Mouse (Mus musculus) embryonic facial prominence, embryonic 11.5 days (tissue): ENCODE measurements around the gene Esf1. TPM values are rescaled to one million over a fixed set of nuclear protein-coding genes. Genes with fewer than 3 reads are reported as not detected.
"Not testable (repeated sequence)": the region's sequence is repeated elsewhere in the genome, so short reads cannot be mapped to it uniquely, and the experiment has no call there.

Experiments
- ATAC-seq: fragments of 200-750 bp; cut with Nextera tagmentation; replicated peaks from 2 replicates; pipeline ENCODE4 v1.8.0; 2017; ENCODE audit warnings: low read depth; ENCODE audit not compliant: insufficient number of reproducible peaks, low FRiP score, low TSS enrichment
- DNase-seq: peaks from one replicate; pipeline ENCODE4 v3.0.0-alpha.2; 2015; ENCODE audit warnings: low spot score
- H3K27ac ChIP-seq: fragments of 300-500 bp; sonication (generic); replicated peaks from 2 replicates; pipeline ENCODE4 v1.5.1; 2014; ENCODE audit warnings: mild to moderate bottlenecking, low read depth, low read length, control low read depth
- H3K27me3 ChIP-seq: fragments of 300-500 bp; sonication (generic); 2 replicates; pipeline ENCODE4 v1.6.1; 2014; ENCODE audit warnings: mild to moderate bottlenecking, low read length, moderate library complexity, mixed read lengths; ENCODE audit not compliant: control insufficient read depth, insufficient read depth
- H3K36me3 ChIP-seq: fragments of 300-500 bp; sonication (generic); replicated peaks from 2 replicates; pipeline ENCODE4 v1.6.1; 2014; ENCODE audit warnings: low read depth, mild to moderate bottlenecking, low read length, moderate library complexity, mixed read lengths; ENCODE audit not compliant: control insufficient read depth, insufficient read depth
- H3K4me1 ChIP-seq: fragments of 300-500 bp; sonication (generic); 2 replicates; pipeline ENCODE4 v1.6.1; 2014; ENCODE audit warnings: low read length, mixed read lengths; ENCODE audit not compliant: control insufficient read depth, insufficient read depth
- H3K4me2 ChIP-seq: fragments of 300-500 bp; sonication (generic); 2 replicates; pipeline ENCODE4 v1.6.1; 2014; ENCODE audit warnings: low read depth, mild to moderate bottlenecking, control low read depth, low read length, moderate library complexity
- H3K4me3 ChIP-seq: fragments of 300-500 bp; sonication (generic); 2 replicates; pipeline ENCODE4 v1.5.1; 2014; ENCODE audit warnings: low read depth, low read length, control low read depth
- H3K9ac ChIP-seq: fragments of 300-500 bp; sonication (generic); replicated peaks from 2 replicates; pipeline ENCODE4 v1.6.1; 2014; ENCODE audit warnings: mild to moderate bottlenecking, control low read depth, low read length
- H3K9me3 ChIP-seq: fragments of 300-500 bp; sonication (generic); replicated peaks from 2 replicates; pipeline ENCODE4 v1.6.1; 2016; ENCODE audit warnings: mild to moderate bottlenecking, low read length, inconsistent platforms, mixed read lengths; ENCODE audit not compliant: control insufficient read depth
- whole genome bisulfite sequencing: fragments of 180-500 bp; shearing (Covaris S2); extraction: QIAGEN DNeasy Blood & Tissue Kit; methylation state at CpG from one replicate; pipeline ENCODE4 v1.1.7; 2014; 5-methylcytosine and 5-hydroxymethylcytosine counted together
- polyA plus RNA-seq: library from polyadenylated mRNA; unstranded; fragments of >200 nt; fragmentation: Nextera tagmentation; extraction: Ambion mirVana; gene quantifications from 2 replicates; pipeline ENCODE4 v1.2.1, GENCODE M21; 2014

The Esf1 gene
- polyA plus RNA-seq, 1 experiment from 2014 or later: 29.0 TPM

- ATAC-seq (peak; percentile 92), DNase-seq (peak; percentile 57)
- 8% methylated on average over 28 of the region's 28 CpGs for WGBS
- peak overlapping the region; percentile 79 for H3K9ac ChIP-seq
- H3K4me3 ChIP-seq: peak overlapping the region; percentile 91
- peak overlapping the region; percentile 62; the same call in 1 of the 2 replicates for H3K27ac ChIP-seq
- no peaks in the 10 kb centered on the region for H3K9me3 ChIP-seq
- no peaks in the 10 kb centered on the region; the same call in 1 of the 2 replicates for H3K36me3 ChIP-seq
- peak overlapping the region; percentile 59 for H3K4me2 ChIP-seq
- H3K4me1 ChIP-seq: no peaks in the 10 kb centered on the region
- no peaks in the 10 kb centered on the region for H3K27me3 ChIP-seq
Observed at GRCm38 (mm10) chr2:140170803-140171553, 614 bp upstream of the Esf1 start.

GRCm38 (mm10) chr2:140169057-140169456 lies 1.3 kb downstream of the Esf1 start:
- H3K4me2 ChIP-seq: no peak overlapping the region
- no peaks in the 10 kb centered on the region for H3K27me3 ChIP-seq
- no peak overlapping the region for H3K4me3 ChIP-seq
- H3K9me3 ChIP-seq: no peaks in the 10 kb centered on the region
- no peak for ATAC-seq
- no peaks in the 10 kb centered on the region for H3K4me1 ChIP-seq
- WGBS: 83% methylated on average over 1 of the region's 1 CpGs
- DNase-seq: no peak
- no peak overlapping the region for H3K9ac ChIP-seq
- H3K27ac ChIP-seq: no peak overlapping the region
- no peaks in the 10 kb centered on the region; the same call in 1 of the 2 replicates for H3K36me3 ChIP-seq

- Histone ChIP-seq H3K27me3 (no peaks in the 10 kb centered on the region), H3K4me2 (no peak overlapping the region), H3K27ac (no peak overlapping the region), H3K4me1 (no peaks in the 10 kb centered on the region), H3K36me3 (peaks cover 2% of the 10 kb centered on the region; the same call in 1 of the 2 replicates), H3K9ac (no peak overlapping the region), H3K4me3 (no peak overlapping the region), H3K9me3 (no peaks in the 10 kb centered on the region)
- ATAC-seq (no peak), DNase-seq (no peak)
- WGBS: 97% methylated on average over 5 of the region's 5 CpGs
Observed at GRCm38 (mm10) chr2:140163351-140163854, 7.0 kb downstream of the Esf1 start.

GRCm38 (mm10) chr2:140159186-140159730 lies 11.1 kb downstream of the Esf1 start:
- ATAC-seq (no peak), DNase-seq (peak; percentile 55)
- no peak overlapping the region for H3K27ac ChIP-seq
- H3K4me2 ChIP-seq: no peak overlapping the region
- no peaks in the 10 kb centered on the region for H3K27me3 ChIP-seq
- H3K9me3 ChIP-seq: no peaks in the 10 kb centered on the region
- WGBS: 85% methylated on average over 3 of the region's 3 CpGs
- no peak overlapping the region for H3K4me3 ChIP-seq
- no peak overlapping the region for H3K9ac ChIP-seq
- peaks cover 5% of the 10 kb centered on the region; the same call in 1 of the 2 replicates for H3K36me3 ChIP-seq
- H3K4me1 ChIP-seq: no peaks in the 10 kb centered on the region

DNA sequence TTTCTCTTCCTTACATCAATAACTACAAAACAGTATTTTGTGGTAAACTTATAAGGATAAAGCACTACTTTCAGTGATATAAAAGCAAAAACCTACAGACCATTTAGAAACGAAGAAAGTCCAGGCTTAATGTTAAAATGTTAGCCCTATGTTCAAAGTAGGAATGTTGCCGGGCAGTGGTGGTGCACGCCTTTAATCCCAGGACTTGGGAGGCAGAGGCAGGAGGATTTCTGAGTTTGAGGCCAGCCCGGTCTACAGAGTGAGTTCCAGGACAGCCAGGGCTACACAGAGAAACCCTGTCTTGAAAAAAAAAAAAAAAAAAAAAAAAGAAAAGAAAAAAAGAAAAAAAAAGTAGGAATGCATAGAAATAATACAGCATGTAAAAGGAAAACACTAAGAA lies 18.6 kb downstream of the Esf1 start, which contains the start of gene Gm17374:
Gene Gm17374, plus strand, starts transcription at position 301 of the 400 bp plus-strand sequence.
- WGBS: 92% methylated on average over 4 of the region's 4 CpGs
- not testable (repeated sequence) for ATAC-seq, H3K4me1 ChIP-seq, DNase-seq, H3K27me3 ChIP-seq, H3K4me2 ChIP-seq, H3K36me3 ChIP-seq, H3K9ac ChIP-seq, H3K9me3 ChIP-seq, H3K27ac ChIP-seq, H3K4me3 ChIP-seq

GRCm38 (mm10) chr2:140125516-140125915 lies 44.8 kb downstream of the Esf1 start:
- H3K4me1 ChIP-seq: no peaks in the 10 kb centered on the region
- ATAC-seq (no peak), DNase-seq (no peak)
- no peak overlapping the region for H3K4me3 ChIP-seq
- no peak overlapping the region for H3K9ac ChIP-seq
- no peaks in the 10 kb centered on the region for H3K9me3 ChIP-seq
- no peaks in the 10 kb centered on the region for H3K27me3 ChIP-seq
- WGBS: 85% methylated on average over 2 of the region's 2 CpGs
- H3K27ac ChIP-seq: no peak overlapping the region
- peaks cover 6% of the 10 kb centered on the region for H3K36me3 ChIP-seq
- no peak overlapping the region for H3K4me2 ChIP-seq

GRCm38 (mm10) chr2:140113851-140114250 lies 56.5 kb downstream of the Esf1 start:
- no peaks in the 10 kb centered on the region for H3K9me3 ChIP-seq
- no peak overlapping the region for H3K4me3 ChIP-seq
- no peaks in the 10 kb centered on the region for H3K4me1 ChIP-seq
- H3K36me3 ChIP-seq: no peaks in the 10 kb centered on the region
- H3K27ac ChIP-seq: no peak overlapping the region
- 89% methylated on average over 8 of the region's 8 CpGs for WGBS
- H3K4me2 ChIP-seq: no peak overlapping the region
- ATAC-seq (no peak), DNase-seq (no peak)
- H3K9ac ChIP-seq: no peak overlapping the region
- no peaks in the 10 kb centered on the region for H3K27me3 ChIP-seq

GRCm38 (mm10) chr2:140108945-140109344 lies 61.4 kb downstream of the Esf1 start:
- H3K27me3 ChIP-seq: no peaks in the 10 kb centered on the region
- 56% methylated on average over 1 of the region's 1 CpGs for WGBS
- H3K27ac ChIP-seq: no peak overlapping the region
- no peak overlapping the region for H3K4me2 ChIP-seq
- H3K4me3 ChIP-seq: no peak overlapping the region
- no peak for DNase-seq
- ATAC-seq: 0 out of 2 replicates have a peak, but pooled peaks have one; percentile 62
- no peaks in the 10 kb centered on the region for H3K4me1 ChIP-seq
- no peak overlapping the region for H3K9ac ChIP-seq
- H3K9me3 ChIP-seq: no peaks in the 10 kb centered on the region
- H3K36me3 ChIP-seq: no peaks in the 10 kb centered on the region
